Mouse (Mus musculus) frontal cortex, adult (tissue): Measurements from ENCODE around the gene Casq2.

Experiments
- ATAC-seq: cut with Nextera tagmentation; 2 replicates; pipeline ENCODE4 v1.9.2; 2017; ENCODE audit warnings: mild to moderate bottlenecking, moderate library complexity, mixed read lengths; ENCODE audit not compliant: low TSS enrichment

The Casq2 gene

GRCm38 (mm10) chr3:102193488-102194290 lies 107.5 kb downstream of the Casq2 start:
- peak; percentile 59; the same call in 1 of the 2 replicates for ATAC-seq

GRCm38 (mm10) chr3:102194291-102195051 lies 108.3 kb downstream of the Casq2 start:
- peak; percentile 38; the same call in 1 of the 2 replicates for ATAC-seq

GRCm38 (mm10) chr3:102195762-102196161 lies 109.5 kb downstream of the Casq2 start:
- ATAC-seq = no peak
